In genomic region chr13:57943900-57944299, GRCm38 (mm10) we compare ENCODE assay signal across 11 mouse cellular contexts.
DNase-seq lines count a peak whose midpoint lies in the region.
"Had no signal": no experiment of that assay in that cellular context is flagged by ENCODE, and none has a peak within 500 bp of the region (broad histone marks: within the 10 kb centered on the region; RNA-seq: fewer than 3 reads in every experiment).

No protein-coding gene starts in this region.

- peak; percentile 33 for DNase-seq in cerebellum, adult 11-12 months
- no peak for DNase-seq in cerebellum, postnatal 4 days (ENCODE audit: low spot score in 2 of 2)
- peak; percentile 41 to 57 for DNase-seq in cerebellum, postnatal 14 days
- DNase-seq in cerebellum, adult 9-10 months = no peak
- DNase-seq in brain, adult 2 months (ENCODE audit: low read depth, low spot score) = peak; percentile 42
- DNase-seq: adrenal gland, adult 8-10 months; adrenal gland, postnatal 36 days; B cell, adult 2 months; cerebellum, adult 11 months; cerebellum, adult 9-11 months; embryo, embryonic 11 days had no signal

Comparison
In these comparisons a context has a peak if more than half of its experiments do, and no peak if none do; other contexts are left out.
1. DNase-seq: peak in cerebellum, adult 11-12 months (single experiment), cerebellum, postnatal 14 days (2 of 2) and brain, adult 2 months (single experiment); none in cerebellum, postnatal 4 days (0 of 2) and cerebellum, adult 9-10 months (single experiment).